Mouse (Mus musculus): ENCODE measurements at regions not wholly inside any gene's neighbourhood (a gene's known extent, or its start where the extent isn't known, plus 50 kb on each side); places are given as distances from the start of the nearest gene placed in this dataset.
A peak's percentile ranks its signal among the peaks of the same experiment; 100 is the strongest.

DNA sequence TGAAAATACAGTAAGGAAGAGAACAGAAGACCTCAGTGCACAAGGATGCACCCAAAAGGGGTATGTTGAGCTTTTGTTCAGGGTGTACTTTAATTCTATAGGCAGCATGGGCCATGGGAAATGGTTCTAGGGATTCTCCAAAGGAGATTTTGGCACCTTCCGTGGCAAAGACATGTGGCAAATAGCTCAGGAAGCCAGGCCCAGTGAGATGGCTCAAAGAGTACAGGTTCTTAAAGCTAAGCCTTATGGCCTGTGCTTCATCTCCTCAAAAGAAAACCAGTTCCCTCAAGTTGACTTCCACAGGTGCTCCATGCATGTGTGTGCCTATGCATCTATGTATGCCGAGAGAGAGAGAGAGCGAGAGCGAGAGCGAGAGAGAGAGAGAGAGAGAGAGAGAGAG lies 112.1 kb downstream of the 3110018I06Rik start:
- no peaks in the 10 kb centered on the region for H3K9me3 ChIP-seq
- no peaks in the 10 kb centered on the region for H3K4me1 ChIP-seq (replicated peaks)
- no peak for ATAC-seq (ENCODE audit: low FRiP score)
- H3K27ac ChIP-seq, result no peak overlapping the region
- H3K4me2 ChIP-seq, result no peak overlapping the region
- H3K9ac ChIP-seq, result no peak overlapping the region
- H3K27me3 ChIP-seq, result no peaks in the 10 kb centered on the region
- no peak overlapping the region for H3K4me3 ChIP-seq
- WGBS, result 92% methylated on average over 5 of the region's 5 CpGs
- H3K36me3 ChIP-seq, result no peaks in the 10 kb centered on the region

DNA sequence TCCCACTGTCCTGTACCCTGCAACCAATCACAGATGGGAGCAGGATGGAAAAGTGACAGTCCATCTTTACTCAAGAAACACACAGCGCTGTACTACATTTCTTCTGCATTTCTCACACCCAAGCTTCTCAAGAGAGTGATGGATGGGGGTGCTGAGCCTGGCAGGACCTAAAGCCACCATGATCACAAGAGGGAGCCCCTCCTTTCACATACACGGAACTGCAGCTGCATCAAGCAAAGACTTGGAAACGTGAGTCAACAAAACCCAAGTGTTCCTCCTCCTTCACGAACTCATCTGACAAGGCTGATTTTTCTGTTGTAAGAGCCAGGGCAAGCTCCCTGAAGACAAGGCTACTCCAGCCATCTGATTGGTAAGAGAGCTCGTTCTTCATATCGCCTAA lies 120.5 kb downstream of the 3110018I06Rik start:
- Histone ChIP-seq H3K36me3 (no peaks in the 10 kb centered on the region), H3K4me2 (no peak overlapping the region), H3K9ac (no peak overlapping the region), H3K27ac (no peak overlapping the region), H3K4me1 (replicated peaks) (no peaks in the 10 kb centered on the region), H3K27me3 (no peaks in the 10 kb centered on the region), H3K9me3 (peaks cover 10% of the 10 kb centered on the region; the same call in 1 of the 2 replicates), H3K4me3 (no peak overlapping the region)
- ATAC-seq (ENCODE audit: low FRiP score), result no peak
- 81% methylated on average over 6 of the region's 6 CpGs for WGBS

DNA sequence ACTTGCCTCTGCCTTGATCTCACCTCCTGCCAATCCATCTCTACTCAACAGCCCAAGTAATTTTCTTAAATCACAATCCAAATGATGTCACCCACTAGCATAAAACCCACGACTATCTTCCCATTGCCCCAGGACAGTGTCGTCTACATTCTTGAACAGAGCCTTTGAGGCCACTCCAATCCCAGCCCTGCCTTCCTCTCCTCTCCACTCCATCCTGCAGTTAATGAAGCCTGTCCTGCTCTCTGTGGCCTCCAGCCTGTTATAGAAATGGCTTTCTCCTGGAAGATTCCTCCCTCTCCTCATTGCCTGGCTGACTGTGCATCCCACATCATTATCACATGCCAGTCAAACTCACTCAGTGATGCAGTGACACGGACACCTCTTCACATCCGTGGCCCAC lies 121.6 kb downstream of the 3110018I06Rik start:
- Histone ChIP-seq H3K4me2 (no peak overlapping the region), H3K9me3 (peaks cover 10% of the 10 kb centered on the region; the same call in 1 of the 2 replicates), H3K27ac (no peak overlapping the region), H3K36me3 (no peaks in the 10 kb centered on the region), H3K27me3 (no peaks in the 10 kb centered on the region), H3K9ac (no peak overlapping the region), H3K4me1 (replicated peaks) (no peaks in the 10 kb centered on the region), H3K4me3 (no peak overlapping the region)
- no peak for ATAC-seq (ENCODE audit: low FRiP score)
- WGBS, result 69% methylated on average over 4 of the region's 4 CpGs

DNA sequence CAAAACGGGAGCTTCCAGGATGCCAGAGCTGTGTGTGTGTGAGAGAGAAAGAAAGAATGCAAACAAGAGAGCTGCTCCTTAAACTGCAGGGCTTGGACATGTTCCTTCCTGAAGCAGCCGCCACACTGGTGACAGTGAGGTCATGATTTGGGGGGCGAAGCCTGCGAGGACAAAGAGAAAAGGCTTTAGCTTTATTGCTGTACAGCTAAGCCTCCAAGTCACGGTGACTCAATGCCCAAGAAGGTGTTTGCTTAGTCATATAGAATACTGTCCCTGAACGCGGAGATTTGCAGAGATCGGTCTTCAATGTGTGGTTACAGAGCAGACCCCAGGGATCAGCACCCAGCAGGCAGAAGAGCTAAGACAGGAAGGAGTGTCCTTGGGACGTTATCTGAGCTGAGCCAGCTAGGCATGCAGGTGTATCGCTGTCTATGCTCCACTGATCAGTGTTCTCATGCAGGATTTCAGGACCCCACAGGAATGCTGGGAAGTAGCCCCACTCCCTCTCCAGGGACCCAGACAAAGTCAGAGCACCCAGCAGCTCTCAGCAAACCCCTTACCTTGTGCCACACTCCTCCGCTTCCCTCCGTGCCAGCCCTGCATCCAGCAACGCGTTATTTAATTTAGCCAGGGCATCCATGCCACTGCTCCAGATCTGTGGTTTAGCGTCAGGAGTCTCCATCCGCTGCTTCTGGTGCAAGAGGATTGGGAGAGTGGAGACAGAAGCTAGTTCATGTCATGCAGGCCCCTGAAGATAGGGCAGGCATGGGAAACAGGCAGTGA lies 129.0 kb downstream of the 3110018I06Rik start:
- Histone ChIP-seq H3K9ac (no peak overlapping the region), H3K9me3 (no peaks in the 10 kb centered on the region), H3K4me2 (no peak overlapping the region), H3K36me3 (no peaks in the 10 kb centered on the region), H3K27ac (no peak overlapping the region), H3K27me3 (no peaks in the 10 kb centered on the region), H3K4me3 (no peak overlapping the region), H3K4me1 (replicated peaks) (no peaks in the 10 kb centered on the region)
- ATAC-seq (ENCODE audit: low FRiP score), result no peak
- WGBS, result 75% methylated on average over 16 of the region's 16 CpGs

DNA sequence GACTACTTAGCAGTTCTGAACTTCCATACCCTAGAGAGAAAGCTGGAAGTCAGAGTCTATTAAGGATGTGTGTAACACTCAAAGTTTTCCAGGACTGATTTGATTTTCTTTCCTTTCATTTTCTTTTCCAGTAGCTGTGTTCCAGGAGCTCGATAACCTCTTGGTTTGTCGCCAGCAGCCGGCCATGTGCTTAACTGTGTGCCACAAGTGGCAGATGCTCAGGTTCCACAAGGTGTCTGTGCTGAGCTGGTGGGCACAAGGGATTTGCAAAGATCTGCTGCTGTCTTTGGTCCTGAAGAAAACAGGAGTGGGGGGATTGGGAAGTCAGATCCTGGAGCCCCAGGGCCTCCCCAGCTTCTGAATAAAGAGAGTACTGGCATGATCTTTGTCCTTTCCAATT lies 136.0 kb downstream of the 3110018I06Rik start:
- Histone ChIP-seq H3K4me1 (replicated peaks) (peaks cover 7% of the 10 kb centered on the region; the same call in 1 of the 2 replicates), H3K27me3 (no peaks in the 10 kb centered on the region), H3K4me3 (no peak overlapping the region), H3K9me3 (no peaks in the 10 kb centered on the region), H3K36me3 (no peaks in the 10 kb centered on the region), H3K27ac (no peak overlapping the region), H3K9ac (no peak overlapping the region), H3K4me2 (no peak overlapping the region)
- ATAC-seq (ENCODE audit: low FRiP score), result no peak
- WGBS, result 71% methylated on average over 3 of the region's 3 CpGs

DNA sequence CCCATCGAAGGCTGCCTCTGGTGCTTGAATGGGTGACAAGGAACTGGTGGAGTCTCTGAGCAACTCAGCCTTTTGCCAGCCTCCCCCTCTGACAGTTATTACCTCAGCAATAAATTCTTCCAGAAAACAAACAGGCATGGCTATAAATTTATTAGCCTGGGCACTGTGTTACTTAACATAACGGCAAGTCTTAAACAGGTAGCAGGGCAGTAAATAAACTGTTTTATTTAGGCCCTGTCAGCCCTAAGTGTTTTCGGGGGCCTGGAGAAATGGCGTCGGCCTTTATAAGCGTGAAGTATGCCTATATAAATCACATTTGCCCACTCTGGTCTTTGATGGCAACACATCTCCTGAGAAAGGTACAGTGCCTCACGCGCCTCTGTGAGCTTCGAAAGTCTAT lies 159.6 kb downstream of the 3110018I06Rik start:
- H3K4me3 ChIP-seq, result no peak overlapping the region
- WGBS, result 92% methylated on average over 9 of the region's 9 CpGs
- H3K27me3 ChIP-seq, result no peaks in the 10 kb centered on the region
- no peaks in the 10 kb centered on the region; the same call in 1 of the 2 replicates for H3K4me1 ChIP-seq (replicated peaks)
- no peak overlapping the region for H3K4me2 ChIP-seq
- no peak overlapping the region for H3K9ac ChIP-seq
- no peak overlapping the region for H3K27ac ChIP-seq
- H3K9me3 ChIP-seq, result no peaks in the 10 kb centered on the region
- H3K36me3 ChIP-seq, result no peaks in the 10 kb centered on the region
- ATAC-seq (ENCODE audit: low FRiP score), result no peak

DNA sequence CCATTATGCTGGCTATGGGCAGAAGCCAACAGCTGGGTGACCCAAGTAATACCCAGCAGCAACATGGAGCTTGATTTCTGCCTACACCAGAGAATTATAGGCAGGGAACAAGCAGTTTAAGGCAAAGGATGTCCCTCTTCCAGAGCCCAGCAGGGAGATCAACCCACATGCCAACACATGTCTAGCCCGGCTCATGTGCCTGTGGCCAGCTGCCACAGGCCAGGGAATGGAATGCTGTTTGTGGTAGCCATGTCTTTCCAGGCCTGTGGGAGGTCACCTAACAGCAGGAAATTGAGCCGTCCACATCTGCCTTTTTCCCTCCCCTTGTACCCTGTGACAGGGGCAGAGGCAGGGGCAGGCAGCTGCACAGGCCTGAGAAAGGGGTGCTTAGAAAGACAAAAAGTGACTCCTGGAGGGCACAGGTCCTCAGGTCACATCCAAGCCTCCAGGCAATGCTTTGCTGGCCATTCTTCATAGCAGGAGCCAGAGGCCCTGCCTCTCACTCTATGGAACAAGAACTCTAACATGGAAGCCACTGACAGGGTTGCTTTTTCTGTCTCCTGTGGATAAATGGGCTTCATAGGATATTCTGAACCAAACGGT lies 163.8 kb downstream of the 3110018I06Rik start:
- no peak for ATAC-seq (ENCODE audit: low FRiP score)
- Histone ChIP-seq H3K4me2 (no peak overlapping the region), H3K4me3 (no peak overlapping the region), H3K27me3 (no peaks in the 10 kb centered on the region), H3K36me3 (no peaks in the 10 kb centered on the region), H3K9ac (no peak overlapping the region), H3K27ac (no peak overlapping the region), H3K4me1 (replicated peaks) (peaks cover 8% of the 10 kb centered on the region), H3K9me3 (no peaks in the 10 kb centered on the region)
- 46% methylated on average over 3 of the region's 3 CpGs for WGBS

DNA sequence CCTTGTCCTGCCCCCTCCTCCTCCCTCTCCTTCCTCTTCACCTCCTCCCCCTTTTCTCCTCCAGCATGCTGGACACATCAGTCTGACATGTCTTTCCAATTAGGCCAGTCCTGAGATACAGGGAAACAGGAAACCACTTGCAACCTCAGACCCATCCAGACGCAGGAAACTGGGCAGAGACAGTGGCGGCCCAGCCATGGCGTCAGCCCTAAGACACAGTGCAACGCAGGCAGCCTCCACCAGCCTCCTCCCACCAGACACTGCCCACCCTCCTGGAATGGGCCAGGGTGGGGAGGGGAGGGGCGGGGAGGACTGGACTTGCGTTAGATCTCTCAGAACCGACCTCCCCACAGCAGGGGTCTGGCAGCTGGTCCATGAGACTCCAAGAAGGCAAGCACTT lies 164.7 kb downstream of the 3110018I06Rik start:
- Histone ChIP-seq H3K4me2 (no peak overlapping the region), H3K27ac (no peak overlapping the region), H3K9me3 (no peaks in the 10 kb centered on the region), H3K4me3 (no peak overlapping the region), H3K9ac (no peak overlapping the region), H3K27me3 (no peaks in the 10 kb centered on the region), H3K36me3 (no peaks in the 10 kb centered on the region), H3K4me1 (replicated peaks) (peaks cover 13% of the 10 kb centered on the region)
- peak; percentile 46; the same call in 1 of the 2 replicates for ATAC-seq (ENCODE audit: low FRiP score)
- 45% methylated on average over 7 of the region's 7 CpGs for WGBS

DNA sequence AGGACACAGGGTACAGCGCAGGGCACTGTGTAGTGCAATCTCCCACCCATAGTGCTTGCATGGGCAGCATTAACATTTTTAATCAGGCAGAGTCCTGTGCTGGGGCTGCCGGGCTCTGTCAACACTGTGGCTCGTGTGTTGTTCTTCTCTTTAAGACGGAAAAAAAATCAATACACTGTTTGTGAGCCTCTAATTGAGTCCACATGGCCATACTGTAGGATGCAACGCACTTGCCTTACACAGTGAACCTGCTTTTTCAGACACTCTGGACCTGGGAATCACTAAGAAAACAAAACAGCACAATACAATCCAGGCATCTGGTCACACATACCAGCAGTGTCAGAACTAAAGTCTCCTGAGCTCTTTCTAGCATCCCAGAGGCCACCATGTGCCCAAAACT lies 168.4 kb downstream of the 3110018I06Rik start:
- no peak overlapping the region for H3K4me2 ChIP-seq
- H3K36me3 ChIP-seq, result no peaks in the 10 kb centered on the region
- no peak overlapping the region for H3K27ac ChIP-seq
- H3K4me1 ChIP-seq (replicated peaks), result peaks cover 24% of the 10 kb centered on the region
- 0 out of 2 replicates have a peak, but pooled peaks cover 3% of the 10 kb centered on the region for H3K27me3 ChIP-seq
- WGBS, result 53% methylated on average over 5 of the region's 5 CpGs
- no peak overlapping the region for H3K9ac ChIP-seq
- no peaks in the 10 kb centered on the region for H3K9me3 ChIP-seq
- ATAC-seq (ENCODE audit: low FRiP score), result no peak
- no peak overlapping the region for H3K4me3 ChIP-seq

DNA sequence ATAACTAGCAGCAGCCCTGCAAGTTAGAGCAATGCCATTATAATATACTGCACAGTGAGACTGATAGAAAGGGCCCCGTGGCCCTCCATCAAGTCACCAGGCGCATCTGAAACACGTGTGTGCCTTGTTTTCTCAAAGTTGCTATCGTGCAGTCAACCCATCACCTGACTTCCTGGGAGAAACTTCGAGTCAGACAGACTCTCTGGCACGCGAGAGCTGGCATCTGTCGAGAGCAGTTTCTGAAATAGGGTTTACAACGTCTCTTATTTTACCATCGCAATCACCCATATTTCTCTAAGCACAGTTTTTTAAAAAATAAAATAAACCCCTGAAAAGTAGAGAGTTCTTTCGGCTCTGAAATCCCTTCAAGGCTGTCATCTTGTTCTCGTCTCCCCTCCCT lies 169.8 kb downstream of the 3110018I06Rik start:
- WGBS, result 78% methylated on average over 12 of the region's 12 CpGs
- Histone ChIP-seq H3K36me3 (no peaks in the 10 kb centered on the region), H3K4me3 (no peak overlapping the region), H3K4me1 (replicated peaks) (peaks cover 22% of the 10 kb centered on the region), H3K9me3 (no peaks in the 10 kb centered on the region), H3K27ac (no peak overlapping the region), H3K9ac (no peak overlapping the region), H3K4me2 (no peak overlapping the region), H3K27me3 (0 out of 2 replicates have a peak, but pooled peaks cover 3% of the 10 kb centered on the region)
- no peak for ATAC-seq (ENCODE audit: low FRiP score)

DNA sequence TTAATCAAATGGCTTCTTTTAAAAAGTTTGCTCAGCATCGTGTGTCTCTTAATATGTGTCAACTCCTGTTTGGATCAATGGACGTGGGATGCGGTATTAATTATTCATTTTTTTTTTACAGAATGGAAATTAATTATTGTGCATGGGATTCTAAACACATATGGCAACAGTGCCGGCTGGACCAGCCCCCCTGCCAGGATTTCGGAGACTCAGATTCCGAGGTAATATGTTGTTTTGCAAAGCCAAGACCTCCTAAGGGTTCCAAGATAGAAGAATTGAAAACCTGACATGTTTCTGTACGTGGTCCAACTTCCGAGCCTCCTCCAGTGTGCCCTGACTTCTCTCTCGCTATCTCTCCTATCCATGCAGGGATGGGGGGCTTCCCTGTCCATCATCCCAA lies 170.4 kb downstream of the 3110018I06Rik start:
- Histone ChIP-seq H3K36me3 (no peaks in the 10 kb centered on the region), H3K9me3 (no peaks in the 10 kb centered on the region), H3K9ac (no peak overlapping the region), H3K4me2 (no peak overlapping the region), H3K27ac (no peak overlapping the region), H3K4me3 (no peak overlapping the region), H3K4me1 (replicated peaks) (peaks cover 19% of the 10 kb centered on the region), H3K27me3 (0 out of 2 replicates have a peak, but pooled peaks cover 3% of the 10 kb centered on the region)
- ATAC-seq (ENCODE audit: low FRiP score), result no peak
- 37% methylated on average over 9 of the region's 9 CpGs for WGBS

DNA sequence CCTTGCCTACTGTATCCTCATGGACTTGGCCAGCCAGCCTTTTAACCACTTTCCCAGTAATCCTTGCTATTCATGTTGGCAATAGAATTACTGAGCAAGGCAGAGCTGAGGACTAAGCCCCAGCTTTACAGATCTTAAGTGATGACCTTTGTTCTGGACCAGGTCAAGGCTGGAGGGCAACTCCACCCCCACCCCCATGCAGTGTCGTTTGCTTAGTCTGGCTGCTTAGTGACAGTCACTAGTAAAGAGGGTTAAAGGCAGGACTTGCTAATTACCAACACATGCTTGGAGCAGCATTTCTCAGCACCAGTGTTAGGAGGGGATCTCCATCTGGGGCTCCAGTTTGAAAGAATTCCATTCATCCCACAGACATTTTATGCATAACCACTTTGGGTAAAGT lies 174.2 kb downstream of the 3110018I06Rik start:
- no peak for ATAC-seq (ENCODE audit: low FRiP score)
- Histone ChIP-seq H3K27ac (no peak overlapping the region), H3K9ac (no peak overlapping the region)

DNA sequence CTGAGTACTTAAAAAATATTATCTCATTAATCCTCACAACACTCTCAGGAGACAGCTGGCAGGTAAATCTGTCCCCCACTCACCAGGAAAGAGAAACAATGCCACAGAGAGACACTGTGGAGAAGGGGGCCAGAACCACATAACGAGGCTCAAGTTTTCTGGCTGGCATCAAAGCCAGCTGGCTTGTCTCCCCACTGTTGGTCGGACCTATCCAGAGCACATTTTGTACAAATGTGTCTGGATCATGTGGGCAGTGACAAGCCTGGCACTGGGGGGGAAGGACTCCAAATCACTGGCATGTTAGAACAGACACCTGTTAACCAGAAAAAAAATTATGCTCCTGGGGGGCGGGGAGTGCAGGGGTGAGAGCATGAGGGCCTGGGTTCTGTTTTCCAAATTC lies 179.4 kb downstream of the 3110018I06Rik start:
- 0 out of 2 replicates have a peak, but pooled peaks cover 7% of the 10 kb centered on the region for H3K4me1 ChIP-seq (replicated peaks)
- no peaks in the 10 kb centered on the region for H3K36me3 ChIP-seq
- no peak overlapping the region for H3K4me2 ChIP-seq
- WGBS, result 86% methylated on average over 3 of the region's 3 CpGs
- no peak overlapping the region for H3K27ac ChIP-seq
- H3K4me3 ChIP-seq, result no peak overlapping the region
- H3K27me3 ChIP-seq, result 0 out of 2 replicates have a peak, but pooled peaks cover 5% of the 10 kb centered on the region
- ATAC-seq (ENCODE audit: low FRiP score), result no peak
- no peaks in the 10 kb centered on the region for H3K9me3 ChIP-seq
- H3K9ac ChIP-seq, result no peak overlapping the region

More for the DNA sequence above, 174.2 kb downstream of the 3110018I06Rik start:
- peaks cover 16% of the 10 kb centered on the region for H3K4me1 ChIP-seq (replicated peaks)
- 7% methylated on average over 1 of the region's 1 CpGs for WGBS
- H3K27me3 ChIP-seq, result 0 out of 2 replicates have a peak, but pooled peaks cover 3% of the 10 kb centered on the region
- H3K9me3 ChIP-seq, result no peaks in the 10 kb centered on the region
- no peak overlapping the region for H3K4me2 ChIP-seq
- H3K36me3 ChIP-seq, result no peaks in the 10 kb centered on the region
- no peak overlapping the region for H3K4me3 ChIP-seq

All from hindbrain, embryonic 13.5 days (tissue).